Mouse (Mus musculus): ENCODE data around the gene Tctn1. TPM values are rescaled to one million over a fixed set of nuclear protein-coding genes. Genes with fewer than 3 reads are reported as not detected.

The Tctn1 gene
- polyA plus RNA-seq, 2 experiments, result 0.50 to 2.0 TPM

- Histone ChIP-seq H3K27me3 (ENCODE audit: control insufficient read depth, insufficient read depth, low read length) (no peaks in the 10 kb centered on the region), H3K4me2 (ENCODE audit: low read depth) (no peak overlapping the region), H3K9ac (replicated peaks) (no peak overlapping the region), H3K4me1 (replicated peaks; ENCODE audit: control insufficient read depth in 2 of 2, insufficient read depth in 2 of 2, low read length in 1 of 2) (0 out of 4 replicates have a peak, but pooled peaks cover 0 to 4% of the 10 kb centered on the region in 2 experiments), H3K4me3 (ENCODE audit: insufficient read depth in 1 of 2, low read depth in 2 of 2, low read length in 2 of 2) (no peak overlapping the region), H3K9me3 (ENCODE audit: control insufficient read depth, low read length) (no peaks in the 10 kb centered on the region), H3K36me3 (replicated peaks; ENCODE audit: control insufficient read depth, insufficient read depth, low read depth) (no peaks in the 10 kb centered on the region), H3K27ac (no peak overlapping the region)
- DNase-seq (ENCODE audit: low read depth in 3 of 3, low spot score in 3 of 3), result no peak
- 75% methylated on average over 2 of the region's 2 CpGs for WGBS (ENCODE audit: insufficient replicate concordance)
- no peak for TF ChIP-seq CTCF (IDR thresholded peaks at IDR 0.05; ENCODE audit: low read depth)
- no peak for TF ChIP-seq EP300 (IDR thresholded peaks at IDR 0.05; ENCODE audit: low read depth)
- no peak for ATAC-seq (ENCODE audit: insufficient read depth)
These were observed 40.0 kb downstream of the Tctn1 start for GRCm38 (mm10) chr5:122224291-122224690.

DNA sequence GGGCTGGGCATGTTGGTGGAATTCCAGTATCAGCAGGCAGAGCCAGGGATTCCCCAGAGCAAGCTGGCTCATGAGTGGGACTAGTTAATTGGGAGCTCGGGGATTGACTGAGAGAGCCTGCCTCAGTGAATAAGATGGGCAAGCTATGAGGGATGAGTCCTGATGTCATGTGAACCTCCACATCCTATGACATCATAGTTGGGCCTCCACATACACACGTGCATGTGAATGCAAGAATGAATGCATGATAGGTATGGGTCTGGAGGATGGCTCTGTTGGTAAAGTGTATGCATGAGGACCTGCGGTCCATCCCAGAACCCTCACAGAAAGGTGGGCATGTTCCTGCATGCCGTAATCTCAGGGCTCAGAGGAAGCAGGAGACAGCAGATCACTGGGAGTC lies 43.2 kb downstream of the Tctn1 start:
- ATAC-seq (ENCODE audit: insufficient read depth) (no peak), DNase-seq (ENCODE audit: low read depth in 3 of 3, low spot score in 3 of 3) (no peak)
- no peak overlapping the region for H3K4me3 ChIP-seq (ENCODE audit: insufficient read depth in 1 of 2, low read depth in 2 of 2, low read length in 2 of 2)
- TF ChIP-seq EP300 (IDR thresholded peaks at IDR 0.05; ENCODE audit: low read depth) (no peak), CTCF (IDR thresholded peaks at IDR 0.05; ENCODE audit: low read depth) (no peak)
- no peaks in the 10 kb centered on the region for H3K27me3 ChIP-seq (ENCODE audit: control insufficient read depth, insufficient read depth, low read length)
- H3K9ac ChIP-seq (replicated peaks), result no peak overlapping the region
- WGBS (ENCODE audit: insufficient replicate concordance), result 63% methylated on average over 4 of the region's 4 CpGs
- 0 out of 4 replicates have a peak, but pooled peaks cover 0 to 4% of the 10 kb centered on the region in 2 experiments for H3K4me1 ChIP-seq (replicated peaks; ENCODE audit: control insufficient read depth in 2 of 2, insufficient read depth in 2 of 2, low read length in 1 of 2)
- no peaks in the 10 kb centered on the region for H3K36me3 ChIP-seq (replicated peaks; ENCODE audit: control insufficient read depth, insufficient read depth, low read depth)
- no peaks in the 10 kb centered on the region for H3K9me3 ChIP-seq (ENCODE audit: control insufficient read depth, low read length)
- H3K27ac ChIP-seq, result no peak overlapping the region
- H3K4me2 ChIP-seq (ENCODE audit: low read depth), result no peak overlapping the region

DNA sequence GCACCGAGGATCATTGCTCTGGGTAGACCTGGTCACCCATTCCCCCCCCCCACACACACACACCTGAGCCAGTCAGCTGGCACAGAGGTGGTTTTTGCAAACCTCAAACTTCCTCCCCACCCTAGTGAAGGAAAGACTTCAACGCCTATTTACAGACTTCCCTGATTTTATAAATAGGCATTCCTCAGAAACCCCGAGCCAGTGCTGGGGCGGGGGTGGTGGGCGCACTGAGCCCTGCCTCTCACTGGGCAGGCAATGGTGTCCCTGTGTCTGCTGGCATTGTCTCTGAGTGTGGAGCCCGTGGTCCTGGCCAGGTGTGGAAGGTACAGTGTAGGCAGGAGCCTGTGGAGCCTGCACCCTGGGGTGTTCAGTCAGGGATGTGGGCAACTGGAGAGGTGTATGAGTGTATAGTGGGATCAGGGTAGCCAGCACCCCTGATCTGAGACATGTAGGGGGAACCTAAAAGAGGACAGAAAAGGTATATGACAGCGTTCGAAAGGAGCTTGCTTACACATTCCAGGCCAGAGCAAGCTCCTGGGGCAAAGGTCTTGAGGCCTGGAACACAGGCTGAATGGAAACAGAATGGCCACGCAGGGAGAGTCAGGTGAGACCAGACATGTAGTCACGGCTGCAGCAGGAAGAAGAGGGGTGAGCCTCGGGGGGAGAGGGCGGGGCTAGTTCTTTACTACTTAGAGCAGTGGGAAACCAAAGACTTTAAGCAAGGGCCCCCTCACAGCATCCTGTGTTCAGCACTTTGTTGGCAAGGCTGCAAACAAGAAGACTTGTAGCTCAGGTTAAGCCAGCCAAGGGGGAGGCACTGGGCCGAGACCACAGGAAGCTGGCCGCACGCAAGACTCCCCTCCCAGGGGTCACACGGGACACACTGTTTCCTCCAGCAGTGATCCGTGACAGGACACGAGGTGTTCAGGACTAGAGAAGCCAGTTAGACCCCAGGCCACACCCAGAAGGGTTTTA lies 44.3 kb downstream of the Tctn1 start:
- H3K4me2 ChIP-seq (ENCODE audit: low read depth), result no peak overlapping the region
- DNase-seq (ENCODE audit: low read depth in 3 of 3, low spot score in 3 of 3) (no peak), ATAC-seq (ENCODE audit: insufficient read depth) (no peak)
- TF ChIP-seq CTCF (IDR thresholded peaks at IDR 0.05; ENCODE audit: low read depth) (no peak), EP300 (IDR thresholded peaks at IDR 0.05; ENCODE audit: low read depth) (no peak)
- no peaks in the 10 kb centered on the region for H3K9me3 ChIP-seq (ENCODE audit: control insufficient read depth, low read length)
- no peaks in the 10 kb centered on the region for H3K27me3 ChIP-seq (ENCODE audit: control insufficient read depth, insufficient read depth, low read length)
- no peak overlapping the region for H3K4me3 ChIP-seq (ENCODE audit: insufficient read depth in 1 of 2, low read depth in 2 of 2, low read length in 2 of 2)
- H3K9ac ChIP-seq (replicated peaks), result no peak overlapping the region
- no peak overlapping the region for H3K27ac ChIP-seq
- 0 out of 4 replicates have a peak, but pooled peaks cover 0 to 4% of the 10 kb centered on the region in 2 experiments for H3K4me1 ChIP-seq (replicated peaks; ENCODE audit: control insufficient read depth in 2 of 2, insufficient read depth in 2 of 2, low read length in 1 of 2)
- H3K36me3 ChIP-seq (replicated peaks; ENCODE audit: control insufficient read depth, insufficient read depth, low read depth), result no peaks in the 10 kb centered on the region
- WGBS (ENCODE audit: insufficient replicate concordance), result 25% methylated on average over 18 of the region's 18 CpGs

GRCm38 (mm10) chr5:122218928-122219327 lies 45.3 kb downstream of the Tctn1 start:
- TF ChIP-seq CTCF (IDR thresholded peaks at IDR 0.05; ENCODE audit: low read depth) (no peak), EP300 (IDR thresholded peaks at IDR 0.05; ENCODE audit: low read depth) (no peak)
- no peak overlapping the region for H3K4me3 ChIP-seq (ENCODE audit: insufficient read depth in 1 of 2, low read depth in 2 of 2, low read length in 2 of 2)
- H3K4me2 ChIP-seq (ENCODE audit: low read depth), result no peak overlapping the region
- no peak for DNase-seq (ENCODE audit: low read depth in 3 of 3, low spot score in 3 of 3)
- 0 out of 4 replicates have a peak, but pooled peaks cover 0 to 4% of the 10 kb centered on the region in 2 experiments for H3K4me1 ChIP-seq (replicated peaks; ENCODE audit: control insufficient read depth in 2 of 2, insufficient read depth in 2 of 2, low read length in 1 of 2)
- ATAC-seq (ENCODE audit: insufficient read depth), result no peak
- 26% methylated on average over 7 of the region's 7 CpGs for WGBS (ENCODE audit: insufficient replicate concordance)
- no peaks in the 10 kb centered on the region for H3K36me3 ChIP-seq (replicated peaks; ENCODE audit: control insufficient read depth, insufficient read depth, low read depth)
- H3K27ac ChIP-seq, result no peak overlapping the region
- H3K9me3 ChIP-seq (ENCODE audit: control insufficient read depth, low read length), result no peaks in the 10 kb centered on the region
- H3K9ac ChIP-seq (replicated peaks), result no peak overlapping the region
- no peaks in the 10 kb centered on the region for H3K27me3 ChIP-seq (ENCODE audit: control insufficient read depth, insufficient read depth, low read length)
